Mouse (Mus musculus): ENCODE measurements around the gene Eif4a3. TPM values are rescaled to one million over a fixed set of nuclear protein-coding genes. Genes with fewer than 3 reads are reported as not detected.
A peak's percentile ranks its signal among the peaks of the same experiment; 100 is the strongest.
"Not testable (repeated sequence)": the region's sequence is repeated elsewhere in the genome, so short reads cannot be mapped to it uniquely, and the experiment has no call there.

Gene Eif4a3
- total RNA-seq, 2 experiments from 2014 or later: 62.5 to 71.7 TPM

DNA sequence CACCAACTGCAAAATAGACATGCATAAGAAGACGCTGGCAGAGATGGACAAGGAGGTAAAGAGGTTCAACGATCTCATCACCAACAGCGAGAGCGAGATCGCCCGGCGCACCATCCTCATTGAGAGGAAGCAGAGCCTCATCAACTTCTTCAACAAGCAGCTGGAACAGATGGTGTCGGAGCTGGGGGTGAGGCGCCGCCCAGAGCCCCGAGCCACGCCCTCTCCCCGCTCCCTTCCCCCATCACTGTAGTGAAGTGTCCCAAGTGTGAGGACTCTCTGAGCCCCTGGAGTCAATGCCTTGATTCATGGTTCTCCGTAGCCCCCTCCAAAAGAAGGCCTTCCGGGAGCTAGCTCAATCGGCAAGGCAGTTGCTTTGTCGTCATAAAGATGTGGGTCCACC lies 48.9 kb downstream of the Eif4a3 start:
- no peak for DNase-seq

DNA sequence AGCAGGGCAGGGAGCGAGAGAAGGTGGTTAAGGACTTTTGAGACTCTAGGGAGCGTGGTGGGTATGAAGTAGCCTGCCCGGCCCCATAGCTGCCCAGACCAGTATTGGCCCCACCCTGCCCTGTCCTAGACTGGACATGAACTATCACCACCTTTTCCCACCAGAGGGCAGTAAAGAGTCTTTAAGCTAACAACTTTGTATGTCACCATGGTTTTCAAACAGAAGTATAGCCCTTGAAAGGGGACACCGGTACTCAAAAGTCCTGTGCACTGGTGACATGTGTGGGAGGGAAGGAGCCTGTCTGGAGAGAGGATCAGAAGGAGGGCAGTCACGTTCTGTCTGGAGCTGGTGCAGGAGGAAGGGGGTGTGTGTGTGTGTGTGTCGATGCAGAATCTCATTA lies 50.9 kb downstream of the Eif4a3 start:
- peak; percentile 64 to 85 for DNase-seq

DNA sequence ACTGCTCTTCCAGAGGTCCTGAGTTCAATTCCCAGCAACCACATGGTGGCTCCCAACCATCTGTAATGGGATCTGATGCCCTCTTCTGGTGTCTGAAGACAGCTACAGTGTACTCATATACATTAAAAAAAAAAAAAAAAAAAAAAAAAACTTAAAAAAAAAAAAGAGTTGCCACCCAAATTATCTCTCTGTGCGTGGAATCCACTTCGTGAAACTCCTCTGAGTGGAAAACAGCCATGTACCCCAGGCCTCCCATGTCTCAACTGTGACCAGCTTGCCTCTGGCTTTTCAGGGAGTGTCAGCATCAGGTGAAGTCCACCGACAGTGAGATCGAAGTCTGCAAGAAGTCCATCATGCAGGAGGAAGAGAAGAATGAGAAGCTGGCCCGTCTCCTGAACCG lies 54.3 kb downstream of the Eif4a3 start:
- DNase-seq: not testable (repeated sequence)

DNA sequence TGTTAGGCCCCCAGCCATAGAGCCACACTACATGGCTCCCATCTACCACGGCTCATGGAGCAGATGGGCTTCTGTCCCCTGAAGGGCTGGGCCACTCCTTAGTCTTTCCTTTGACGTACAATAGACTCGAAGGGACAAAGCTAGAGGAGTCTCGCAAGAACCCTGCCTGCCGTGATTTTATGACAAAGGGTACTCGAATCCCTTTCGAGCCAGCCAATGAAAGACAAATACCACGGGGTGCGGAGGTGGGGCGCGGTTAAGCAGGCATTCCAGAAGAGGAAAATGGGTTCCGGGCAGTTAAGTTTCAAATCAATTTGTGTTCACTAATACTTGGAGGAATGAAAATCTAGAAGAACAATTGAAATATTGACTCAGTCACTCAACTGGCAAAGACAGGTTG lies 60.4 kb downstream of the Eif4a3 start:
- DNase-seq: no peak

Other genes with a start within 250 kb of the Eif4a3 start
- 1 to 10 TPM; 6.5 to 7.2 TPM for gene Cbx4, start 213.9 kb downstream of the Eif4a3 start, total RNA-seq (2021)
- 10 to 100 TPM; 54.9 to 56.9 TPM for gene Tbc1d16, start 71.6 kb downstream of the Eif4a3 start, total RNA-seq (2021)
- under 1 TPM; 0.17 to 0.21 TPM for gene Ccdc40, start 71.5 kb downstream of the Eif4a3 start, total RNA-seq (2021)
- gene Gaa, start 32.2 kb downstream of the Eif4a3 start, total RNA-seq (2021): 100 to 1,000 TPM in 1 of 2 experiments, 10 to 100 TPM in 1; 91.3 to 110 TPM
- gene Card14, start 7.7 kb upstream of the Eif4a3 start, total RNA-seq (2021): not detected
- 1 to 10 TPM; 4.8 to 5.6 TPM for gene Sgsh, start 55.4 kb upstream of the Eif4a3 start, total RNA-seq (2021)
- gene Slc26a11, start 55.5 kb upstream of the Eif4a3 start, total RNA-seq (2021): 1 to 10 TPM; 3.1 TPM
- gene Rnf213, start 93.0 kb upstream of the Eif4a3 start, total RNA-seq (2021): 10 to 100 TPM; 14.6 to 15.2 TPM
- 1 to 10 TPM; 7.0 to 7.5 TPM for gene Endov, start 191.3 kb upstream of the Eif4a3 start, total RNA-seq (2021)
- gene Nptx1, start 247.7 kb upstream of the Eif4a3 start, total RNA-seq (2021): under 1 TPM; 0.07 to 0.13 TPM